Mouse (Mus musculus) small intestine, adult 2 months (tissue): Measurements from ENCODE around the gene Pias4. TPM values are rescaled to one million over a fixed set of nuclear protein-coding genes. Genes with fewer than 3 reads are reported as not detected.

Experiments used
- H3K27ac ChIP-seq: fragments of 200-500 bp; 2 replicates; pipeline ENCODE4 v1.5.1; 2012; ENCODE audit warnings: low read depth, low read length, control low read depth, inconsistent platforms; ENCODE audit not compliant: insufficient read depth
- H3K27me3 ChIP-seq: fragments of 200-500 bp; 2 replicates; pipeline ENCODE4 v1.6.1; 2012; ENCODE audit warnings: mild to moderate bottlenecking, moderate library complexity, low read length, inconsistent platforms; ENCODE audit not compliant: control insufficient read depth, insufficient read depth
- H3K36me3 ChIP-seq: fragments of 200-500 bp; 2 replicates; pipeline ENCODE4 v1.6.1; 2012; ENCODE audit warnings: mild to moderate bottlenecking, low read length, control low read depth, inconsistent platforms; ENCODE audit not compliant: control insufficient read depth, insufficient read depth
- H3K4me1 ChIP-seq: fragments of 200-500 bp; 2 replicates; pipeline ENCODE4 v1.6.1; 2012; ENCODE audit warnings: low read length, inconsistent platforms, mixed read lengths; ENCODE audit not compliant: control insufficient read depth, insufficient read depth, insufficient read length
- H3K4me3 ChIP-seq: fragments of 200-500 bp; 2 replicates; pipeline ENCODE4 v1.5.1; 2012; ENCODE audit warnings: low read depth, mild to moderate bottlenecking, control low read depth, inconsistent platforms, low read length, moderate library complexity
- CTCF ChIP-seq: fragments of 200-500 bp; IDR thresholded peaks from 2 replicates; pipeline ENCODE4 v1.5.1; 2012; ENCODE audit warnings: low read depth, mild to moderate bottlenecking, control low read depth, inconsistent platforms, low read length, moderate library complexity, mixed read lengths; ENCODE audit not compliant: insufficient replicate concordance, insufficient read length; ENCODE audit errors: extremely low read depth
- POLR2A ChIP-seq: fragments of 200-500 bp; IDR thresholded peaks from 2 replicates; pipeline ENCODE4 v1.6.1; 2012; ENCODE audit warnings: low read depth, mild to moderate bottlenecking, control low read depth, inconsistent platforms, low read length, moderate library complexity
- WGBS: fragments of 180-500 bp; shearing (Covaris S2); methylation state at CpG from one replicate; pipeline ENCODE4 v1.1.7; 2018; 5-methylcytosine and 5-hydroxymethylcytosine counted together
- polyA plus RNA-seq: library from polyadenylated mRNA; depleted of rRNA; stranded (reverse); fragments of >200 nt; gene quantifications from 2 replicates; pipeline ENCODE4 v1.2.3, GENCODE M21; 2012

Gene Pias4
- polyA plus RNA-seq, 1 experiment: 53.3 TPM

DNA sequence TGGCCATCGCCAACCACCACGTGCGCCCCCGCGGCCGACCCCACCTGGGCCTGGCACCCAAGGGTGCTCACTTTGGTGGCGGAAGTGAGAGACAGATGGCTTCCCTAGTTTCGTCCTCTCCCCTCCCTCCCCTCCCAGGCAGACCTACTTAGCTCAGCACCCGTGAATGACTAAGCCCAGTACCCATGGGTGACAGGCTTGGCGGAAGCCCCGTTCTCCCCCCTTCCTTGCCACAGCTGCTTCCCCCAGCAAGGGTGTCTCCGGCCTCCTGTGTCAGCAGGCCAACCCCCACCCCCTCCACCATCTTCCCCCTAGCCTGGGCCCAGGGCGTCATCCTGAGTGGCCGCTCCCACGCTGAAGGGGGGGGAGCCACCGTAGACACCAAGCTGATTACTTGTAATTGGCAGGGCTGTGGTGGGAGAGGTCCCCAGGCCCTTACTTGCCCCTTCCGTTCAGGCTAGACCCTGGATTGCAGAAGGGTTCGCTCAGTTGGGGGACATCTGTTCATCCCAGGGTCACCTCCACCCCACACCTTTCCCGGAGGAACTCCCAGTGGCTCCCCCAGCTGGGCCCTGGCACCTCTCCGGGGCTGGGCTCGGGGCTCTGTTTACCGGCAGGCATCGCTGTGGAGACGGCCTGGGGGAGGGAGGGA lies 29.5 kb downstream of the Pias4 start:
- no peak for TF ChIP-seq POLR2A
- 1% methylated on average over 24 of the region's 24 CpGs for WGBS
- no peaks in the 10 kb centered on the region for H3K36me3 ChIP-seq

GRCm38 (mm10) chr10:81137252-81138130 lies 30.2 kb downstream of the Pias4 start:
- TF ChIP-seq POLR2A (peak; percentile 26; the same call in 1 of the 2 replicates), CTCF (no peak)
- H3K27me3 ChIP-seq: no peaks in the 10 kb centered on the region
- H3K4me3 ChIP-seq: peak overlapping the region; percentile 91
- peak overlapping the region; percentile 88 for H3K27ac ChIP-seq
- H3K36me3 ChIP-seq: no peaks in the 10 kb centered on the region
- H3K4me1 ChIP-seq: peaks cover 38% of the 10 kb centered on the region
- 1% methylated on average over 79 of the region's 89 CpGs for WGBS

More for the DNA sequence above, 29.5 kb downstream of the Pias4 start:
- H3K4me3 ChIP-seq: peak overlapping the region; percentile 91
- peaks cover 40% of the 10 kb centered on the region for H3K4me1 ChIP-seq
- H3K27me3 ChIP-seq: no peaks in the 10 kb centered on the region
- peak overlapping the region; percentile 88 for H3K27ac ChIP-seq

DNA sequence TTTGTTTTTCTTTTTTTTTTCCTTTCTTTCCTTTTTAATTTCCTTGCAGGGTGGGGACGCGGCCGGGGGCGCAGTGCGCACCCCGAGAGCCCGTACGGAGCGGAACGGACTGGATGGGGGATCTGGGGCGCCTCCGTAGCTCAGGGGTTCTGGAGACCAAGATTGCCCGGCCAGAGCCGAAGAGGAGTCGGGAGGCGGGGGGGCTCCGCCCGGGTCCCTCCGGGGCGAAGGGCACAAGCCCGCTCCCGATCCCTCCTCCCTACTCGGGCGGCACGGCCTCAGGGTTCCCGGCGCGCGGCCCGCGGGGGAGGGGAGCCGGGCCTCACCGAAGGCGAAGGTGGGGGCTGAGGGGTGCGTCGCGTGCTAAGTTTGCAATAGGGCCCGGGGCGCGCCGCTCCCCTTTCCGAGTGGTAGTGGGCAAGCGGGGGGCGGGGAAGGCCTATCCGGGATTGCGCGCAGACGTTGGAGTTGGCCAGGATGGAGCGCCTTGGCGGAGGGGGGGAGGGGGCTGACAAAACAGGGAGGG lies 31.0 kb downstream of the Pias4 start:
- H3K36me3 ChIP-seq: no peaks in the 10 kb centered on the region
- peak overlapping the region; percentile 93 for H3K27ac ChIP-seq
- peaks cover 32% of the 10 kb centered on the region for H3K4me1 ChIP-seq
- WGBS: 2% methylated on average over 48 of the region's 50 CpGs
- H3K27me3 ChIP-seq: no peaks in the 10 kb centered on the region
- TF ChIP-seq CTCF (no peak), POLR2A (no peak)
- peak overlapping the region; percentile 80 for H3K4me3 ChIP-seq

DNA sequence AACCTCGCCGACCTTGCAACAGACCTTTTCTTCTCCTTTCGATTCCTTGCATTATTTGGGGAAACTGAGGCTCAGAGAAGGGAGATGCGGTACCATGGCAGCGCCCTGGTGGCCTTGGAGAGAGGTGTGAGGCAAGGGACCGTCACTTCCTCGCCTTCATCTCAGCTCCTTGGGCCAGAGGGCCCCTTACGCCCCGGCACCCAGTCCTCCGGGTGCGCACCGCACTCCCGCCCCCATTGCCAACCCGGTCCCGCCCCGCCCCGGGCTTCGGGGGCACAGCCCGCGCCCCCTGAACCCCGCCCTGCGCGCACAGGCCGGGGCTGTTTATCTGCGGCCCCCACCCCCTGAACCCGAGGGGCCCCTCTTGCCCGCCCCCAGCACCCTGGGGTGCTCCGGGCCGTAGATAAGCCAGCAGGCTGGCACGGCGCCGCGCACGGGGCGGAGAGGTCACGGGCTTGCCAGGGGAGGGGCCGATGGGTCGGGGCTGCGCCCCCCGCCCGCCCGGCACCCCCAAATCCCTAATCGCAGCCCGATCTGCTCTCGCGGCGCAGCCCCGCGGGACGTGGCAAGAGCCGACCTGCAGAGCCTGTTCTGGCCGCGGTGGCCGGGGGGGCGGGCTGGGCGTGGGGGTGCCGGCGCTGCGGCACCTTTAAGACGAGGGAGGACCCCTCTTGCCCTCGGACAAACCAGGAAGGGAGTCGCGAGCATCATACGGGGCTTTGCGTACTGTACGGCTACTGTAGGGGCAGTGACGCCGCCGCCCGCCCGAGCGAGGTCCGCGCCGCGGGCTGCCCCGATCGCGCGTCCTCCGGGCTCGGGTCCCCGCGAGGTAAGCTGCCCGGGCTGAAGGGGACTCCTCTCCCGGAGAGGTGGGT lies 31.7 kb downstream of the Pias4 start:
- WGBS: under 1% methylated on average over 86 of the region's 86 CpGs

GRCm38 (mm10) chr10:81134966-81135681 lies 32.6 kb downstream of the Pias4 start, which contains the start of gene Zbtb7a:
Gene Zbtb7a, plus strand, starts transcription at chr10:81135220.
- Histone ChIP-seq H3K4me3 (peak within 1 kb of the TSS; percentile 80), H3K4me1 (peaks cover 19% of the 10 kb centered on the region), H3K27ac (peak within 1 kb of the TSS; percentile 99), H3K36me3 (no peaks in the 10 kb centered on the region), H3K27me3 (no peaks in the 10 kb centered on the region)
- WGBS: 2% methylated on average over 41 of the region's 41 CpGs
- TF ChIP-seq POLR2A (0 out of 2 replicates have a peak, but pooled peaks have one; percentile 16), CTCF (no peak)

More for the DNA sequence above, 31.7 kb downstream of the Pias4 start:
- no peaks in the 10 kb centered on the region for H3K36me3 ChIP-seq
- peaks cover 27% of the 10 kb centered on the region for H3K4me1 ChIP-seq
- TF ChIP-seq POLR2A (peak; percentile 77), CTCF (no peak)
- H3K4me3 ChIP-seq: peak overlapping the region; percentile 80
- H3K27me3 ChIP-seq: no peaks in the 10 kb centered on the region
- H3K27ac ChIP-seq: peak overlapping the region; percentile 99

DNA sequence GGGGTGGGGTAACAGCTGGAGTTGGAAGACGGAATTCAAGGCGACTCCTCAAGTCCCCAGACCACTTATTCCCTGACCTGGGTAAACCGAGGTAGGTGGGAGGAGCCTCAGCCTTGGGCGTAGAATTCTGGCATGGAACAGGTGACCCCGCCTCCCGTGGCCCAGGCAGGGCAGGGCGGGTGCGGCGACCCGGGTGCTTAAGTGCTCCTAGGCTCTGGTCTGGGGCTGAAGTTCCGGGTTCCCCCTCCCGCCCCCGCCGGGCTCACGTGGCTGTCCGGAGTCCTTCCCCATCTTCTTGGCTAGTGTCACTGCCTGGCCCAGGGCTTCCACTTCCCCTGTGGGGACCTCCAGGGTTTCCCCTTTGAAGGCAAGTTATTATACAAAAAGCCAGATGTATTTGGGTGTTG lies 33.5 kb downstream of the Pias4 start:
- H3K4me1 ChIP-seq: peaks cover 17% of the 10 kb centered on the region
- H3K4me3 ChIP-seq: peak overlapping the region; percentile 66
- TF ChIP-seq CTCF: no peak
- peak; percentile 42; the same call in 1 of the 2 replicates for TF ChIP-seq POLR2A
- no peaks in the 10 kb centered on the region for H3K27me3 ChIP-seq
- H3K27ac ChIP-seq: peak overlapping the region; percentile 99
- H3K36me3 ChIP-seq: no peaks in the 10 kb centered on the region
- 1% methylated on average over 16 of the region's 16 CpGs for WGBS
